Mouse (Mus musculus): ENCODE measurements around the gene Triobp. TPM values are rescaled to one million over a fixed set of nuclear protein-coding genes. Genes with fewer than 3 reads are reported as not detected.
"Not testable (repeated sequence)": the region's sequence is repeated elsewhere in the genome, so short reads cannot be mapped to it uniquely, and the experiment has no call there.

The Triobp gene
- polyA plus RNA-seq, 1 experiment from 2014 or later: 27.0 TPM

DNA sequence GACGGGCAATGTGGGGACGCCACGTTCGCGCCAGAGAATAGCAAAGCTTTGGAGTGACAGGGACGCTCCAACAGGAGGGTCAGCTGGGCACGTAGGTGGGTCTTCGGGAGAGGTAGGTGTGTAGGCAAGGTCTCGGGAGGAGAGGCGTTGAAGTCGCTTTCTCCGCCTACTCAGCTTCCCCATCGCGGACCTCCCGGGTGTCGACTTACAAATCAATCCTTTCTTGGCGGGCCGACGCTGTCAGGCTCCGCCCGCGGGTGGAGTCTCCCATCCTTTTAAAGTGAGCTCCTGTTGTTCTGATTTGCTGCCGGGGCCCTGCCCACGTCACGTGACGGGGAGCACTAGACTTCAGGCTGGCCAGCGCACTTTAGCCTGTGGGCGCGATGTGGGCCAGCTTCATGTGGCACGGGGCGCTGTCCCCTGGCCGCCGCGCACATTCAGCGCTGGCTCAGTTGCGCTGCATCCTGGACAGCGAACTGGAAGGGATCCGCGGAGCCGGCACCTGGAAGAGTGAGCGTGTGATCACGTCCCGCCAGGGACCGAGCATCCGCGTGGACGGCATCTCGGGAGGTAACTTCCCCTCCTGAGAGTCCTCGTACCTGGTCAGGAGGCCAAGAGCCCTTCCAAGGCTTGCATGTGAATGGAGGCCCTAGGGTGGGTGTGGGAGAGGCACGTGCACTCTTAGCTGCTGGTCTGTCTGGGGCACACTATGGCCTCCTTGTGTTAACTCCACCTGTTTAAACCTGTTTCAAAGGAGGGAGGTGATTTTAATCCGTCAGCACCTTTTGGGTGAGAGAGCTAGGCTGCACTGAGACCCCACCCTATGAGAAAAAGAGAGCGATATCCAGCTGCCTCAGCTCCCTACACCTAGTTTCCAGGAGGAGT, 83.3 kb downstream of the Triobp start:
- no peaks in the 10 kb centered on the region for H3K36me3 ChIP-seq (ENCODE audit: inconsistent target)
- H3K27ac ChIP-seq: no peak overlapping the region
- WGBS (ENCODE audit: missing documents): 3% methylated on average over 50 of the region's 52 CpGs

DNA sequence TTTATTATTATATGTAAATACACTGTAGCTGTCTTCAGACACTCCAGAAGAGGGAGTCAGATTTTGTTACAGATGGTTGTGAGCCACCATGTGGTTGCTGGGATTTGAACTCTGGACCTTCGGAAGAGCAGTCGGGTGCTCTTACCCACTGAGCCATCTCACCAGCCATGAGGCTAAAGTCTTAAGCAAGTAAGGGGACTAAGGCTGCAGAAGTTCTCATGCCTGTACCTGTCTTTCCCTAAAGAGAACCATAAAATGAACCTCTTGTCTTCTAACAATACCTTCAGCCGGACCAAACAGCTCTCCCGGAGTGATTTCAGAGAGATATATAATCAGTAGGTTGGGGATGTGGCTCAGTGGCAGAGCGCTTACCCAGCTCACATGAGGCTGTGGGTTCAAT, 84.4 kb downstream of the Triobp start:
- WGBS (ENCODE audit: missing documents): 100% methylated on average over 5 of the region's 5 CpGs
- H3K27ac ChIP-seq; H3K79me2 ChIP-seq (ENCODE audit: inconsistent target); H3K4me3 ChIP-seq (ENCODE audit: inconsistent target); H3K36me3 ChIP-seq (ENCODE audit: inconsistent target): not testable (repeated sequence)

More for the DNA sequence above, 83.3 kb downstream of the Triobp start:
- Histone ChIP-seq H3K79me2 (ENCODE audit: inconsistent target) (no peaks in the 10 kb centered on the region), H3K4me3 (ENCODE audit: inconsistent target) (peak overlapping the region; percentile 36)

DNA sequence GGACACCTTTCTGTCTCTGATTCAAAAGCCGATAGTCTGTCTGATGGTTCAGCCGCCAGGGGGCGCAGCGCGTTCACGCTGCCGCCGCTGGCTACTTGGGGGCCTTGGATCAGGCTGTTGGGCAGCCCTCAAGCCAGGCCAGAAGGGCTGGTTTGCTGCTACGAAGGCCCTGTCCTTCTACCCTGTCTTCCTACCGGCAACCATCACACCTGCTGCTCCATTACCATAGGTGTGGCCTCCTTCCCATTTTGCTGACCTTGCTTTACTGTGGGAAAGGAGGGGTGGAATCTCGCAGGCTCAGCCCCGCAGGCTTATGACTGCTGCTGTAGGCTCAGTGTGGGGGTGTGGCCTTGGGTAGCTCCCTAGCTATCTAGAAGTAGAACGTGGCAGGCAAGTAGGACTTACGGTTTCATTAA, 90.4 kb downstream of the Triobp start:
- Histone ChIP-seq H3K4me3 (ENCODE audit: inconsistent target) (no peak overlapping the region), H3K27ac (no peak overlapping the region), H3K36me3 (ENCODE audit: inconsistent target) (no peaks in the 10 kb centered on the region), H3K79me2 (ENCODE audit: inconsistent target) (no peaks in the 10 kb centered on the region)
- WGBS (ENCODE audit: missing documents): 12% methylated on average over 14 of the region's 14 CpGs

DNA sequence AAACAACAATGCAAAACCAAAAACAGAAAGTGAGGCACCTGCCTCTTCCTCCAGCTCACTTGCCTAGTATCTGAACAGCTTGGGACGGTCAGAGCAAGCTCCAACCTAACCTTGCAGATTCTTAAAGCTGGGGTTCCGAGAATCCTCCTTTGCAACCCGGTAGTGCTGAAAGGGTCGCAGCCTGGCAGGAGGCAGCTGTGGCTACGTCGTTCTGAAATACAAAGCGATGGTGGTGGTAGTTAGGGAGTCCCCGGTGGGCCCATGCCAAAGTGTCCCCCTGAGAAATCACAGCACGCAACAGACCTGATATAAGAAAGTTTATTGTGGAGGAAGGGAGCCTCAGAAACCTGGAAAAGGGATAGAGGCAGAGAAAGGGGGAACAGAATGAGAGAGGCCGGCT, 90.8 kb downstream of the Triobp start:
- 76% methylated on average over 9 of the region's 10 CpGs for WGBS (ENCODE audit: missing documents)
- no peak overlapping the region for H3K4me3 ChIP-seq (ENCODE audit: inconsistent target)
- H3K36me3 ChIP-seq (ENCODE audit: inconsistent target): no peaks in the 10 kb centered on the region
- H3K79me2 ChIP-seq (ENCODE audit: inconsistent target): no peaks in the 10 kb centered on the region
- no peak overlapping the region for H3K27ac ChIP-seq

DNA sequence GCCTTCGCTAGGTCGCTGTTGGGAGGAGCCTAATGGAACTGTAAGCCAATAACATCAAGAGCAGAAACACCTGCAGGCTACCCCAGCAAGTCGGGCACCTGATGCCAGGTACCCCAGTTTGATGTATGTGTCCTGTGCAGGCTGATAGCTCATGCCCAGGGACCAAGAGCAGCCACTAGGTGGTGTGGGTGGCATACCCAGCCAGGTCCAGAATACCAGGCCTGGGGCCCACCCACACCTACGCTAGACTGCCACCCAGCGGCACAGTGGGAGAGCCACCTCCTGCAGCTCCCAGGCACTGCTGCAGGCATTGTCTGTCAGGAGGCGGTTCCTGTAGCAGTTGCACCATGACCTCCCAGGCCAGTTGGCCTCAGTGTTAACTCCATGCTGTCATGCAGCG, 91.3 kb downstream of the Triobp start:
- H3K27ac ChIP-seq: no peak overlapping the region
- H3K79me2 ChIP-seq (ENCODE audit: inconsistent target): no peaks in the 10 kb centered on the region
- no peak overlapping the region for H3K4me3 ChIP-seq (ENCODE audit: inconsistent target)
- WGBS (ENCODE audit: missing documents): 13% methylated on average over 7 of the region's 7 CpGs
- no peaks in the 10 kb centered on the region for H3K36me3 ChIP-seq (ENCODE audit: inconsistent target)

DNA sequence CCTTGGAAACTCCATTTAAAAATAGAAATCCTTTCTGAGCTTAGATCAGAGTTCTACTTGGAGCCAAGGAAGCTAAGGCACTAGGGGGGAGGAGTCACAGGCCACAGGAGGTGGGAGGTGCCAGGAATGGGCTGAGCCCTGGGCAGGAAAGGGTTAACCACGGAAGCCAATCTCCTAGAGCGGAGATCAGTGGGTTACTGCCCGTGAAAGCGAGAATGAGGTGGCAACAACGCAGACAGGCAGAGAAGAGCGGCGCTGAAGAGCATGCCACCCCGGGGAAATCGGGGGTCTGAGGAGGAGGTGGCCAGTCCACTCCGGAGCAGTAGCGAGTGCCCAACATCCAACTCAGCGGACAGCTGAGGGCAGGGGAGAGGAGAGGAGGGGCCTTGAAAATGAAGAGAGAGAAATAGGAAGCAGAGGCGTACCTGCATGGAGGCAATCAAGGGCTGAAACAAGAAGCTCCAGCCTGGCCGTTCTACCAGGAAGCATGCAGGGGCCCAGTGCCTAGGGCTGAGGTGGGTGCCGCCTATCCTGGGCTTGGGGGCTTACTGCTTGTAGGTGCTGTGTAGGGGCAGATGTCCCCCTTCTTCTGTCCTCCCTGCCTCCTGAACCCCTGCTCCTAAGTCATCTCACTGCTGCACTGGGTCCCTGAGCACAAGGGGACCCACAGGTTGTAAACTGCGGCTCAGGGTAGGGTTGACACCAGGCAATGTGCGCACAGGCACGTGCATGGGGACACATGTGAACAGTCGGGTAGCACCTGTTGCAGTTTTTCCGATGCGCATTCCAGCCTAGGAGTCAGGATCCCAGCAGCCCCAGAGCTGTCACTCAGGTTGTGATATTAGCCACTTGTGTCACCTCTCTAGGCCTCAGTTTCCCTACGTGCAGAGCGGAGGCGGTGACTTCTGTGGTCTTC, 93.2 kb downstream of the Triobp start:
- WGBS (ENCODE audit: missing documents): 14% methylated on average over 24 of the region's 24 CpGs
- Histone ChIP-seq H3K79me2 (ENCODE audit: inconsistent target) (no peaks in the 10 kb centered on the region), H3K36me3 (ENCODE audit: inconsistent target) (no peaks in the 10 kb centered on the region), H3K4me3 (ENCODE audit: inconsistent target) (no peak overlapping the region), H3K27ac (no peak overlapping the region)

DNA sequence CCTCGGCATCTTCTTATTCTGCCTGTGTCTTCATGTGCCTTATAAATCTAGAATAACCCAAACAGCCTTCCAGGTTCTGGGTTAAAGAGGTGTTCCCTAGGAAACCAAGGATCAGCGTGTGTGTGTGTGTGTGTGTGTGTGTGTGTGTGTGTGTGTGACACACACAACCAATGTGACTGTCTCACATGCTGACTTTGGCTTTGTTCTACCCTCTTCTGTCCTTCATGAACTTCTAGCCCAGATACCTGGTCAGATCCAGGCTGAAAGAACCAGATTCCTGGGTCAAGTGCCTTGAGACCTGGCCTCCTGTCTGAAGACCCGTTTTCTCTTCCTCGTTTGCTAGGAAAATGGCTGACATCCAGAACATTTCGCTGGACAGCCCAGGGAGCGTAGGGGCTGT, 94.1 kb downstream of the Triobp start, which contains the start of gene Galr3:
Gene Galr3 (plus strand): TSS at position 301 of the 400 bp plus-strand sequence.
- WGBS (ENCODE audit: missing documents): 53% methylated on average over 5 of the region's 6 CpGs
- Histone ChIP-seq H3K4me3 (ENCODE audit: inconsistent target) (no peak within 1 kb of the TSS), H3K36me3 (ENCODE audit: inconsistent target) (no peaks in the 10 kb centered on the region), H3K79me2 (ENCODE audit: inconsistent target) (no peaks in the 10 kb centered on the region), H3K27ac (no peak within 1 kb of the TSS)

DNA sequence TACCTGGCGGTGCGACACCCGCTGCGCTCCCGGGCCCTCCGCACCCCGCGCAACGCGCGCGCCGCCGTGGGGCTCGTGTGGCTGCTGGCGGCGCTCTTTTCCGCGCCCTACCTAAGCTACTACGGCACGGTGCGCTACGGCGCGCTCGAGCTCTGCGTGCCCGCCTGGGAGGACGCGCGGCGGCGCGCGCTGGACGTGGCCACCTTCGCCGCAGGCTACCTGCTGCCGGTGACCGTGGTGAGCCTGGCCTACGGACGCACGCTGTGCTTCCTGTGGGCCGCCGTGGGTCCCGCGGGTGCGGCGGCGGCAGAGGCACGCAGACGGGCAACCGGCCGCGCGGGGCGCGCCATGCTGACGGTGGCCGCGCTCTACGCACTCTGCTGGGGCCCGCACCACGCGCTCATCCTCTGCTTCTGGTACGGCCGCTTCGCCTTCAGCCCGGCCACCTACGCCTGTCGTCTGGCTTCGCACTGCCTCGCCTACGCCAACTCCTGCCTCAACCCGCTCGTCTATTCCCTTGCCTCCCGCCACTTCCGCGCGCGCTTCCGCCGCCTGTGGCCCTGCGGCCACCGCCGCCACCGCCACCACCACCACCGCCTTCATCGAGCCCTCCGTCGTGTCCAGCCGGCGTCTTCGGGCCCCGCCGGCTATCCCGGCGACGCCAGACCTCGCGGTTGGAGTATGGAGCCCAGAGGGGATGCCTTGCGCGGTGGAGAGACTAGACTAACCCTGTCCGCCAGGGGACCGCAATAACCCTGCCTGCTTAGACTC, 95.4 kb downstream of the Triobp start:
- 5% methylated on average over 105 of the region's 105 CpGs for WGBS (ENCODE audit: missing documents)
- Histone ChIP-seq H3K36me3 (ENCODE audit: inconsistent target) (no peaks in the 10 kb centered on the region), H3K27ac (no peak overlapping the region), H3K79me2 (ENCODE audit: inconsistent target) (no peaks in the 10 kb centered on the region), H3K4me3 (ENCODE audit: inconsistent target) (no peak overlapping the region)

DNA sequence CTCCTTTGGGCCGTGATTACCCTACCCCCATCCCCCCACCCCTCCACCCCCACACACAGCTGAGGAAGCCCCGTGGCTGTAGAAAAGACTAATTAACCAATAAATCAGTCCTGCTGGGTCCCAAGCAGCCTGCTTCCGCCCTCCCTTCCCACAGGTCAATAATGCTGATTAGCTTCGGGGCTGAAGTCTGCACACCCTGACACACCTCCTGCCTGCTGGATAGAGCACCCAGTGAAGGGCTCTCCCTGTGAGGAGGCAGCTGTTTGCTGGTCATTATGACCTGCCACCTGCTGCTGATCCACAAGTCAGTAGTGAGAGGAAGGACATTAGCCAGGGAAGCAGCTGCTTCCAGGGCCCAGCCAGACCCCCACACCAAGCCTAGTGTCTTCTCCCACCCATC, 97.3 kb downstream of the Triobp start:
- Histone ChIP-seq H3K27ac (no peak overlapping the region), H3K79me2 (ENCODE audit: inconsistent target) (no peaks in the 10 kb centered on the region), H3K4me3 (ENCODE audit: inconsistent target) (no peak overlapping the region), H3K36me3 (ENCODE audit: inconsistent target) (no peaks in the 10 kb centered on the region)
- 82% methylated on average over 4 of the region's 4 CpGs for WGBS (ENCODE audit: missing documents)

DNA sequence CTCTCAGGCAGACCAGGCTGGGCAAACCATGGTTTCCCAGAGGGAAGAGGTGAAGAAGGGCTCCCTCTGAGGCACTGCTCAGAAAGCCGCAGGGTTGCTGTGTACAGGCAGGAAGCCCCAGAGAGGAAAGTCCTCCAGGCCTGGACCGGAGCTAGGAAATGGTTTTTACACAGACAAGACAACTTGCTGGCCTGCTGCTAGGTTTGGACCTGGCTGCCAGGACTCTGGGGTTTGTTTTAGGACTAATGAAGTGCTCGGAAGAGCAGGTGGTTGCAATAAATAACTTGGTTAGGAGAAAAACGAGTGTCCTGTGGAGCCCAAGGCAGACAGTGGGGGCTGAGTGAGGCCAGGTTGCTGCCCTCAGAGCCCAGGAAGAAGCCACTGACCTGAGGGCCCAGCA, 100.7 kb downstream of the Triobp start:
- Histone ChIP-seq H3K36me3 (ENCODE audit: inconsistent target) (peaks cover 2% of the 10 kb centered on the region; the same call in 1 of the 2 replicates), H3K27ac (no peak overlapping the region), H3K79me2 (ENCODE audit: inconsistent target) (no peaks in the 10 kb centered on the region), H3K4me3 (ENCODE audit: inconsistent target) (no peak overlapping the region)
- whole genome bisulfite sequencing (ENCODE audit: missing documents): 88% methylated on average over 4 of the region's 4 CpGs

DNA sequence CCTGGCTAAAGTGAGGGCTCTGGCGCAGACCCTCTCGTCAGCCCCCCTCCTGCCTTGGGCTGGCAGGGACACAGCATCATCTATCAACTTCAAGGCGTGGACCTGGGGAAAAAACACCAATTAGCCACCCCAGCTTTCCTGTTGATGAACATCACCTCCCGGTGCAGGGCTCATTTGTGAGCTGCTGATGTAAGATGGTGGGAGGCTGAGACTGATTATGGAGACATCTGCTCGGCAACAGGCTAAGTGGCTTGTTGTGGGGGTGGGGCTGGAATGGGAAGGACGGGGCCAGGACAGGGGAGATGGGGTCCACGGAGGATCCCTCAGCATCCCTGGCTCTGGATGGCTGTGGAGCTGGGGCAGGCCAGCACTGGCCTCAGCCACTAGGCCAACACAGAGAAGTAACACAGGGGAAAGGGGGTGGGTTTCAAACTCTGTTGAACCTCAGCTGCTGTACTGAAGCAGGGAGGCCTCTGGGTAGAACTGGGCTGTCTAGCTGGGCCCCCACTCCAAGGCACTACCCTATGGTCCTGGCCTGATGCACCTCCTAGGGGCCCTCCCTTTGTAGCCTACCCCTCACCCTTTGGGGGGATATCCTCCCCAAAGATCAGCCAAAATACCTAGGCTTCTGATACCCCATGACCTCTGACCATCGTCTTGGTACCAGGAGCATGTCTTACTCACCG, 102.8 kb downstream of the Triobp start:
- 91% methylated on average over 7 of the region's 9 CpGs for WGBS (ENCODE audit: missing documents)
- no peak overlapping the region for H3K27ac ChIP-seq
- H3K4me3 ChIP-seq (ENCODE audit: inconsistent target): no peak overlapping the region
- H3K36me3 ChIP-seq (ENCODE audit: inconsistent target): peaks cover 22% of the 10 kb centered on the region; the same call in 1 of the 2 replicates
- no peaks in the 10 kb centered on the region for H3K79me2 ChIP-seq (ENCODE audit: inconsistent target)

DNA sequence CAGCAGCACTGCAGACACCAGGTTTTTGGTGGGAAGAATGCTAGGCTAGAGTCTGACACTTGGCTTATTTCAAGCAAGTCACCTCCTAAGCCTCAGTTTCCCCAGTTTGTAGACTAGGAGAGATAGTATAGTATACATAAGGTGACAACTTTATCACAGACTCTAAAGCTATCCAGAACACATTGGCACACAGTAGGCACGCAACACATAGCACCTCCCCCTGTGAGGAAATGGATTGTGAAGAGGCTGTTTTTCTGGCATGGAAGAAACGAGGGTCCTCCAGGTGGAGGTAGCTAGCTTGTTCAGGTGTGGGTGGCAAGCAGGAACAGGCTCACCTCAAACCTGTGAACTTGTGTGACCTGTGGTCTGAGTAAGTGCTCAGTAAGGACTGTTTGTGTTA, 103.4 kb downstream of the Triobp start:
- H3K79me2 ChIP-seq (ENCODE audit: inconsistent target): no peaks in the 10 kb centered on the region
- no peak overlapping the region for H3K27ac ChIP-seq
- peaks cover 29% of the 10 kb centered on the region; the same call in 1 of the 2 replicates for H3K36me3 ChIP-seq (ENCODE audit: inconsistent target)
- WGBS (ENCODE audit: missing documents): 83% methylated on average over 2 of the region's 2 CpGs
- H3K4me3 ChIP-seq (ENCODE audit: inconsistent target): no peak overlapping the region

DNA sequence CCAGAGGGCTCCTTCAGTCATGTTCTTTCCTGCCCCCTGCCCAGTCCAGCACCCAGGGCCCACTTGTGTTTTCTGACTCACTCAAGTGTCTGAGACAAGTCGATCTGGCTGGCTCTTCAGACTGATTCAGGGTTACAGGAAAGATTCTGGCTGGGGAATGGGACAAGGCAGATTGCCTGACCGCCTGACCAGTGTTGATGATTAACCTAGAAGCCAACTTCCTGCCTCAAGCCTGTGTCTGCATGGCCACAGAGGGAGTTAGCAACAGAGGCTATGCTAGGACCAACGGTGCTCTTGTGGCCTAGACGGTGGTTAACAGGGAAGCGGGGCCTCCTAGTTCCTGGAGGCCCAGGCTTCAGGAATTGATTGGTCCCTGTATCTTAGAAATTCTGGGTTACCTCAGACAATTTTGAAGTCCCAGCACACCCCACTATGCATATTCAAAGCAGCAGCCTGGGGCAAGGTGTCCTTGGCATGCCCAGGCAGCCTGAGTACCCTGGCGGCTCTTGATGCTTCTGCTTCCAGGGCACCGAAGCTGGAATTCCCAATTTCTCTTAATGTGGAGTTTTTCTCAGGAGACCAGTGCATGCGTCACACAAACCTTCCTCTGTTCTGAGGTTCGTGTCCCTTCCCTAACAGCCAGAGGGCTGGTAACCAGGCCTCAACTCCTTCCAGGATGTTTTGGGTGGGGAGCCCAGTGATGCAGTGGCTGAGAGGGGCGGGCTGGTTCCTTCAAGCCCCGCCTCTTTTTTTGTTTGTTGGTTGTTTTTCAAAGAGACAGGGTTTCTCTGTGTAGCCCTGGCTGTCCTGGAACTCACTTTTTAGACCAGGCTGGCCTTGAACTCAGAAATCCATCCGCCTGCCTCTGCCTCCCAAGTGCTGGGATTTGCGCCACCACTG, 104.2 kb downstream of the Triobp start:
- Histone ChIP-seq H3K4me3 (ENCODE audit: inconsistent target) (no peak overlapping the region), H3K79me2 (ENCODE audit: inconsistent target) (no peaks in the 10 kb centered on the region), H3K27ac (no peak overlapping the region), H3K36me3 (ENCODE audit: inconsistent target) (peaks cover 36% of the 10 kb centered on the region; the same call in 1 of the 2 replicates)
- 65% methylated on average over 13 of the region's 13 CpGs for WGBS (ENCODE audit: missing documents)

Data from macrophage (primary cell).